Mouse (Mus musculus) limb, embryonic 12.5 days (tissue): ENCODE measurements around the gene Ceacam9. TPM values are rescaled to one million over a fixed set of nuclear protein-coding genes. Genes with fewer than 3 reads are reported as not detected.

Experiments
- ATAC-seq: fragments of 200-750 bp; cut with Nextera tagmentation; 2 replicates; pipeline ENCODE4 v1.8.0; 2017; ENCODE audit warnings: low read depth, moderate TSS enrichment; ENCODE audit not compliant: insufficient number of reproducible peaks, insufficient read depth, low FRiP score, low TSS enrichment
- H3K27ac ChIP-seq: fragments of 300-500 bp; sonication (generic); 2 replicates; pipeline ENCODE4 v1.5.1; 2016; ENCODE audit warnings: mild to moderate bottlenecking, moderate library complexity
- H3K27me3 ChIP-seq: fragments of 300-500 bp; sonication (generic); 2 replicates; pipeline ENCODE4 v1.6.1; 2016; ENCODE audit warnings: mild to moderate bottlenecking, moderate library complexity
- H3K36me3 ChIP-seq: fragments of 300-500 bp; sonication (generic); 2 replicates; pipeline ENCODE4 v1.6.1; 2016; ENCODE audit warnings: mild to moderate bottlenecking, moderate library complexity
- H3K4me1 ChIP-seq: fragments of 300-500 bp; sonication (generic); replicated peaks from 2 replicates; pipeline ENCODE4 v1.6.1; 2016
- H3K4me2 ChIP-seq: fragments of 300-500 bp; sonication (generic); 2 replicates; pipeline ENCODE4 v1.6.1; 2016; ENCODE audit warnings: mild to moderate bottlenecking, moderate library complexity
- H3K4me3 ChIP-seq: fragments of 300-500 bp; sonication (generic); replicated peaks from 2 replicates; pipeline ENCODE4 v1.5.1; 2016; ENCODE audit warnings: mild to moderate bottlenecking
- H3K9ac ChIP-seq: fragments of 300-500 bp; sonication (generic); replicated peaks from 2 replicates; pipeline ENCODE4 v1.6.1; 2016; ENCODE audit warnings: mild to moderate bottlenecking, moderate library complexity
- H3K9me3 ChIP-seq: fragments of 300-500 bp; sonication (generic); 2 replicates; pipeline ENCODE4 v1.6.1; 2016; ENCODE audit warnings: mild to moderate bottlenecking, moderate library complexity
- WGBS: fragments of 180-500 bp; shearing (Covaris S2); methylation state at CpG from one replicate; pipeline ENCODE4 v1.1.7; 2016; 5-methylcytosine and 5-hydroxymethylcytosine counted together
- polyA plus RNA-seq: library from polyadenylated mRNA; unstranded; fragments of >200 nt; fragmentation: Nextera tagmentation; extraction: Ambion mirVana; gene quantifications from 2 replicates; pipeline ENCODE4 v1.2.1, GENCODE M21; 2016

Gene Ceacam9
- polyA plus RNA-seq, 1 experiment from 2014 or later = not detected

DNA sequence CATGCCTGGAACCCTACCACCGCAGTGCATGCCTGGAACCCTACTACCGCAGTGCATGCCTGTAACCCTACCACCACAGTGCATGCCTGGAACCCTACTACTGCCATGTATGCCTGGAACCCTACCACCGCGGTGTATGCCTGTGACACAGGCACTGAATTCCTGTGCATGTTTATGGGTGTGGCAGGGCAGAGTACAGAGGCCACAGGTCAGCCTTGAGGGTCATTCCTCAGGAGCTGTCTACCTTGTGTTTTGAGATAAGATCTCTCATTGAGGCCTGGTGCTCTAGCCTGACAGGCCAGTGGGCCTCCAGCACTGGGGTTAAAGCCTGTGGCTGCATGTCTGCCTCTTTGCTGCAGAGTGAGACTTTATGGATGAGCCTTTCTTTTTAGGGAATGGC lies 23.6 kb downstream of the Ceacam9 start:
- ATAC-seq = no peak
- Histone ChIP-seq H3K4me3 (no peak overlapping the region), H3K9ac (no peak overlapping the region), H3K4me1 (0 out of 2 replicates have a peak, but pooled peaks cover 4% of the 10 kb centered on the region), H3K9me3 (no peaks in the 10 kb centered on the region), H3K27me3 (no peaks in the 10 kb centered on the region), H3K4me2 (no peak overlapping the region), H3K27ac (no peak overlapping the region), H3K36me3 (peaks cover 68% of the 10 kb centered on the region)
- 84% methylated on average over 4 of the region's 4 CpGs for WGBS

GRCm38 (mm10) chr7:16746093-16746492 lies 24.4 kb downstream of the Ceacam9 start:
- H3K36me3 ChIP-seq = peaks cover 71% of the 10 kb centered on the region

DNA sequence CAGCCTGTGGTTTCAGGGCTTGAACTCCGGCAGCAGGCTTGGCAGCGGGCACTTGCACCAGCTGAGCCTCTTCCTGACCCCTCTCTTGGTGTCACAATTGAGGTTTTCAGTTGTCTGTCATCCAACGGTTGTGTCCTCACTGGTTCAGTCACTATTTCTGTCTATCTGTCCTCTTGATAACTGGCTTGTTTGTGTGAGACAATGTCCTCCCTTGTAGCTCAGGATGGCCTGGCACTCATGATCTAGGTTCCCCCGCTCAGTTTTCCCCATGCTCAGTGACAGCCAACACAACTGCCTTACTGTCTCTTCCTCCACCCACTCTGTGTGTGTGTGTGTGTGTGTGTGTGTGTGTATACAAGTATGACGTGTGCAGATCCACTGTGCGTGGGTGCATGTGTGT lies 25.9 kb downstream of the Ceacam9 start:
- peaks cover 68% of the 10 kb centered on the region for H3K36me3 ChIP-seq
- H3K4me1 ChIP-seq = no peaks in the 10 kb centered on the region
- WGBS = 94% methylated on average over 6 of the region's 6 CpGs

More at GRCm38 (mm10) chr7:16746093-16746492, 24.4 kb downstream of the Ceacam9 start:
- no peak overlapping the region for H3K9ac ChIP-seq
- no peak overlapping the region for H3K4me2 ChIP-seq
- H3K27ac ChIP-seq = no peak overlapping the region
- H3K4me3 ChIP-seq = no peak overlapping the region
- 56% methylated on average over 3 of the region's 3 CpGs for WGBS
- no peaks in the 10 kb centered on the region for H3K27me3 ChIP-seq
- 0 out of 2 replicates have a peak, but pooled peaks cover under 1% of the 10 kb centered on the region for H3K4me1 ChIP-seq
- ATAC-seq = no peak
- H3K9me3 ChIP-seq = no peaks in the 10 kb centered on the region

GRCm38 (mm10) chr7:16752016-16752415 lies 30.3 kb downstream of the Ceacam9 start:
- no peak overlapping the region for H3K4me3 ChIP-seq
- H3K4me1 ChIP-seq = no peaks in the 10 kb centered on the region
- peaks cover 33% of the 10 kb centered on the region for H3K36me3 ChIP-seq
- WGBS = 87% methylated on average over 12 of the region's 12 CpGs
- no peaks in the 10 kb centered on the region for H3K9me3 ChIP-seq
- H3K4me2 ChIP-seq = no peak overlapping the region
- H3K27ac ChIP-seq = no peak overlapping the region
- no peaks in the 10 kb centered on the region for H3K27me3 ChIP-seq
- no peak for ATAC-seq
- no peak overlapping the region for H3K9ac ChIP-seq

More for the DNA sequence above, 25.9 kb downstream of the Ceacam9 start:
- no peak for ATAC-seq
- no peak overlapping the region for H3K4me2 ChIP-seq
- H3K9me3 ChIP-seq = no peaks in the 10 kb centered on the region
- no peak overlapping the region for H3K4me3 ChIP-seq
- H3K27ac ChIP-seq = no peak overlapping the region
- no peak overlapping the region for H3K9ac ChIP-seq
- H3K27me3 ChIP-seq = no peaks in the 10 kb centered on the region

- Histone ChIP-seq H3K36me3 (0 out of 2 replicates have a peak, but pooled peaks cover 2% of the 10 kb centered on the region), H3K4me3 (no peak overlapping the region), H3K9ac (no peak overlapping the region), H3K27ac (no peak overlapping the region), H3K27me3 (no peaks in the 10 kb centered on the region), H3K9me3 (no peaks in the 10 kb centered on the region), H3K4me2 (no peak overlapping the region), H3K4me1 (peaks cover 8% of the 10 kb centered on the region)
- no peak for ATAC-seq
- WGBS = 65% methylated on average over 17 of the region's 17 CpGs
These were observed 33.8 kb downstream of the Ceacam9 start for GRCm38 (mm10) chr7:16755362-16756017.

- H3K9me3 ChIP-seq = no peaks in the 10 kb centered on the region
These were observed 37.3 kb downstream of the Ceacam9 start for GRCm38 (mm10) chr7:16758872-16759574.

GRCm38 (mm10) chr7:16760292-16760691 lies 38.6 kb downstream of the Ceacam9 start:
- H3K4me2 ChIP-seq = no peak overlapping the region; the same call in 1 of the 2 replicates
- H3K36me3 ChIP-seq = no peaks in the 10 kb centered on the region
- H3K27me3 ChIP-seq = no peaks in the 10 kb centered on the region
- no peak overlapping the region for H3K9ac ChIP-seq
- no peak overlapping the region for H3K4me3 ChIP-seq
- peaks cover 19% of the 10 kb centered on the region for H3K4me1 ChIP-seq
- 0 out of 2 replicates have a peak overlapping the region, but pooled peaks have one; percentile 12 for H3K27ac ChIP-seq
- 12% methylated on average over 8 of the region's 8 CpGs for WGBS
- no peaks in the 10 kb centered on the region for H3K9me3 ChIP-seq
- ATAC-seq = no peak

More at GRCm38 (mm10) chr7:16758872-16759574, 37.3 kb downstream of the Ceacam9 start:
- Histone ChIP-seq H3K9ac (no peak overlapping the region), H3K4me1 (peaks cover 19% of the 10 kb centered on the region), H3K36me3 (no peaks in the 10 kb centered on the region), H3K4me2 (no peak overlapping the region), H3K27ac (no peak overlapping the region), H3K4me3 (no peak overlapping the region), H3K27me3 (no peaks in the 10 kb centered on the region)
- WGBS = 78% methylated on average over 10 of the region's 11 CpGs
- no peak for ATAC-seq

DNA sequence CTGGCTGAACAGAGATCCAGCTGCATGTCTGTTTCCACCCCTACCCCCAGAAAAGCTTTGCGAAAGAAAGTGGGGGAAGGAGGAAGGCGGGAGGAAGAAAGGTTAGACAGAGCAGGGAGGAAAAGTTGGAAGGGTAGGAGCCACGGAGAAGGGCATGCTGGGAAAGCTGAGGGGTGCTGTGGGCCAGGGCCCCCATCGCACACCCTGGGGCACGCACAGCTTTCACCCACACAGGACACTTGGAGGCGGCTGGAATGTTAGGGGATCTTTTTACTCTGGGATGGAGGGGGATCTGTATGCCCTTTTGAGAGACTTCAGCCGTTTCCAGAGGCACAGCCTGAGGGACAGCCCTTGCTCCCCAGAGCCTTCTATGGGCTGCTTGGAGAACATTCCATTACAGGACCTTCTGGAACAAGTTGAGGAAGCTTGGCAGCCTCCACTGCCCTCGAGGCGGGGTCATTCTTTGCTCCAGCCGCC lies 39.3 kb downstream of the Ceacam9 start:
- 0 out of 2 replicates have a peak, but pooled peaks have one; percentile 27 for ATAC-seq
- H3K27ac ChIP-seq = peak overlapping the region; percentile 86

DNA sequence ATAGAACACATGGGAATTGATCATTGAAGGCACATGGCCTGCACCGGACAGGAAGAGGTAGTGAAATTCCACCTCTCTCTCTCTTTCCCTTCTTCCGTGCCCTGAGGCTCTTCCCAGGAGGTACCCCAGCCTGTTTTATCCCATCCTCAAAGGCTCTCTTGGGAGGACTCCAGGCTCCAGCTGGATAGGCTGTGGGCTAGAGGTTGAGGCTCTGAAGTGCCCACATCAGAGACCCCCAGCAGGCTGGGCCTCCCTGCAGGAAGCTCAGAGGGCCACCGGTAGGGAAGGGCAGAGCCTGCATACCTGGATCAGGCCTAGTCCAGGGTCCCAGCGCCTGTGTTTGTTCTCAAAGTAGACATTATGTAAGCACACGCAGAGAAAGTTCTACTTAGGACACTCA lies 39.9 kb downstream of the Ceacam9 start:
- H3K27ac ChIP-seq = peak overlapping the region; percentile 86
- peak overlapping the region; percentile 21; the same call in 1 of the 2 replicates for H3K4me2 ChIP-seq
- H3K36me3 ChIP-seq = no peaks in the 10 kb centered on the region
- H3K27me3 ChIP-seq = no peaks in the 10 kb centered on the region
- peaks cover 26% of the 10 kb centered on the region for H3K4me1 ChIP-seq
- no peak; the same call in 1 of the 2 replicates for ATAC-seq
- no peaks in the 10 kb centered on the region for H3K9me3 ChIP-seq
- H3K4me3 ChIP-seq = no peak overlapping the region
- no peak overlapping the region for H3K9ac ChIP-seq
- WGBS = 24% methylated on average over 5 of the region's 5 CpGs

More for the DNA sequence above, 39.3 kb downstream of the Ceacam9 start:
- WGBS = 41% methylated on average over 10 of the region's 10 CpGs
- H3K36me3 ChIP-seq = no peaks in the 10 kb centered on the region
- no peaks in the 10 kb centered on the region for H3K27me3 ChIP-seq
- peaks cover 20% of the 10 kb centered on the region for H3K4me1 ChIP-seq
- no peak overlapping the region for H3K4me3 ChIP-seq
- no peaks in the 10 kb centered on the region for H3K9me3 ChIP-seq
- H3K9ac ChIP-seq = no peak overlapping the region
- peak overlapping the region; percentile 21; the same call in 1 of the 2 replicates for H3K4me2 ChIP-seq

DNA sequence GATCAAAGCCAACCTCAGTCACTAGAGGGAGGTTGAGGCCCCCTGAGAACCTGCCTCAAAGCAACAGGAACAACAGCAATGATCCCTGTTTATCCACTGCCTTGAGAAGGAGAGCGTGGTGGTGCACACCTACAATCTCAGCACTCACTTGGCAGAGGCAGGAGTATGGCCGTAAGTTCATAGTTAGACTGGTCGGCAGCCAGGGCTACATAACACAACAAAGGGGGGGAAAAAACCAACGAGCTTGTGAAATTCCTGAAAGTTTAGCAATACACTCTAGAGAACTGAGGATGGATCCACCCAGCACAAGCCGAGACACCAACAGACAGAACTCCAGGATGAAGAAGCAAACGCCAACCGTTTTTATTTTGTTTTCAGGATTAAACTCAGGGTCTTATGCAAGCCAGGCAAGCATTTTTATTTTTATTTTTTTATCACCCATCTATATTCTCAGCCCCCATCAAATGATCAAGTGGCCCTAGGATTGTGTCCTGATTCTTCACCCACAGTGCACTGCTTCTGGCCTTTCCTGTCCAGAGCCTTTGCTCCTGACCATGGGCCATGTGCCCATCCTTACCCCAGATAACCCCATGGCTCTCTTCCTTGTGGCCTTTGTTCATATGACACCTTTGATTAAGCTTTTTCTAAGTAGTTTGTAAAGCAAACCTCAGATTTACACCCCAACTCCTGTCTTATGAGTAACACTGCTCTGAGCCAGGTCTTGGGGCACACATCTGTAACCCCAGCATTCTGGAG lies 41.9 kb downstream of the Ceacam9 start:
- no peaks in the 10 kb centered on the region for H3K36me3 ChIP-seq
- H3K9ac ChIP-seq = no peak overlapping the region
- H3K4me2 ChIP-seq = no peak overlapping the region
- H3K27ac ChIP-seq = no peak overlapping the region
- peaks cover 30% of the 10 kb centered on the region for H3K4me1 ChIP-seq
- no peak for ATAC-seq
- H3K27me3 ChIP-seq = no peaks in the 10 kb centered on the region
- WGBS = 86% methylated on average over 7 of the region's 7 CpGs
- H3K4me3 ChIP-seq = no peak overlapping the region
- no peaks in the 10 kb centered on the region for H3K9me3 ChIP-seq

DNA sequence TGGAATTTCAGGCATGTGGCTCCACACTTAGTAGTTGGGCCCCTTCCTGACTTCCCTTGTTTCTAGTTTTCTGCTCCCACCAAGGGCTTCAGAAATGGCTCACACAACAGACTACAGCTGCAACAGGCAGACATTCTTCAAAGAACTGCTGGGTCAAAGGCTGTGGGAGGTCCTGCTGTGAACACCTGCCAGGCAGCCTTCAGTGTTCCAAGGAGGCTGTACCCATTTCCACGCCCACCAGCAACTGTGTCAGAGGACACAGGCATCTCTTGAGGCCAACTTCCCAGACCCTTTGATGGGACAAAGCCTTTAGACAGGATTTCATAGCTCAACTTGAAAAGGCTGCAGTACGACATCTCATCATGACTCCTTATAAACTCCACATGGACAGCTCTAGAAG lies 44.7 kb downstream of the Ceacam9 start:
- H3K27ac ChIP-seq = peak overlapping the region; percentile 53; the same call in 1 of the 2 replicates
- H3K9me3 ChIP-seq = 0 out of 2 replicates have a peak, but pooled peaks cover 3% of the 10 kb centered on the region
- no peaks in the 10 kb centered on the region for H3K27me3 ChIP-seq
- no peak for ATAC-seq
- H3K36me3 ChIP-seq = no peaks in the 10 kb centered on the region
- WGBS = 32% methylated on average over 2 of the region's 2 CpGs
- no peak overlapping the region for H3K4me3 ChIP-seq
- H3K4me1 ChIP-seq = peaks cover 15% of the 10 kb centered on the region
- H3K4me2 ChIP-seq = no peak overlapping the region
- no peak overlapping the region for H3K9ac ChIP-seq
